Mouse (Mus musculus) natural killer cell, adult 2 months (primary cell): ENCODE results near the gene Cers1.
A peak's percentile ranks its signal among the peaks of the same experiment; 100 is the strongest.

Experiments
- DNase-seq, 2 experiments: peaks; one replicate each; pipeline ENCODE4 v3.0.0; 2022; ENCODE audit warnings: low spot score in 2 of 2

The Cers1 gene

DNA sequence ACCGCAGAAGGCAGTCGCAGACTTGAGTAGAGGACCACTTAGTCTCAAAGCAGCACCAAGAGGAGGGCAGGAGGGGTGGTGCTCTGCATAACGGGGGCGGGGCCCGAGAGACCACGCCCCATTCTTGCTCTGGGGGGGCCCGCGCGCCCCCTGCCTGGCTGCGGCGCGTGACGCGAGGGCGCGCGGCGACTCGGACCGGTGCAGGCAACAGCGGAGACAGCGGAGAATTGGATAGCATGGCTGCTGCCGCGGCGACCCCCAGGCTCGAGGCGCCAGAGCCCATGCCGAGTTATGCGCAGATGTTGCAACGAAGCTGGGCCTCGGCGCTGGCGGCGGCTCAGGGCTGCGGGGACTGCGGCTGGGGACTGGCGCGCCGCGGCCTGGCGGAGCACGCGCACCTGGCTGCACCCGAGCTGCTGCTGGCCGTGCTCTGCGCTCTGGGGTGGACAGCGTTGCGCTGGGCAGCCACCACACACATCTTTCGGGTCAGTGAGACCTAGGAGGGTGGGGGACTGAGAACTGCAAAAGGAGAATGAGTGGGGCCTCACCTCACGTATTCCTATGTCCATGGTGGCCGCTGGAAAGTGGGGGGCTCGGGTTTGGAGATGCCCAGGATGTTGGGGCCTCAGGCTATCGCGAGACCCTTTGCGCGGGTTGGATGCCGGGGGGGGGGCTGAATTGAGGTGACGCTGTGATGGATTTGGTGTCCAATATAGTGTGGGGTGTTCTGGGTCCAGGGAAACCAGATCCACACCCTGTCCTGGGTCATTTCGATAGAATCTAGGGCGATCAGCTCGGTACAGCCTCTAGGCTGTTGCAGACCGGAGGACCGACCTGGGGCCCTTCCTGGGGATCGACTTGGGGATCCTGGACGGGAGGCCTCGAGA lies at the start of gene Cers1:
Gene Cers1 (plus strand): TSS at position 152 of the 887 bp plus-strand sequence.
- no peak for DNase-seq

DNA sequence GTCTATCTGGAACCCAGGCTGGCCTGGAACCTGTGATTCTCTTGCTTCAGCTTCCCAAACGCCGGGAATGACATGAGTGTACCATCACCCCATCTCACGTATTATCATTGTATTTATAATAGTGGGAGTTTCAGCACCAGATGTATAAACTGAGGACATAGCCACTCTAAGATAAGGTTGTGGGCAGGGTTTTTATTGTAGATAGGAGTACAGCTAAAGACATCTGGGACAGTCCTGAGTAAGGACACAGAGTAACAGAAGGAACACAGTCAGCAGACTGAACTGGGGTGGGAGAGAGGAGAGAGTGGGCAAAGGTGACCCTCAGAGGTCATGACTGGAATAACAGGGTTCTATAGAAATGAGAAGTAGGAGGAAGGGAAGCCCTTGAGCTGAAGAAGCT lies 47.9 kb upstream of the Cers1 start:
- no peak for DNase-seq

DNA sequence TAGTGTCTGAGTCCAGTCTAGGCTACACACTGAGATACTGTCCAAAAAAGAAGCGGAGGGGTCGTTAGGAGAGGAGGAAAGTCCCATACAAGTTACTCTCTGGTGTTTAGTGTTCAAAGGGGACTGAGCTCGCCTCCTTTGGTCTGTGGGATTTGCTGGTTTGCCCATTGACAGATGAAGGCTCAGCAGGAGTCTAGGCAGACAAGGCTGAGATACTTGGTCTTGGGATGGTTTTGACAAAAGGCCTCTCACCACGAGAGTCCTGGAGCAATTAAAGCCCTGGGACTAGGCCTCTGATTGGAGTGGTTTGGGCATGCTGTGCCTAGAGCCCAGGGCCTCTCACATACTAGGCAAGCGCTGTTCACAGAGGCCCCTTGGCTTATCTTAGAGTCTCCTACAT lies 47.3 kb upstream of the Cers1 start:
- no peak for DNase-seq

DNA sequence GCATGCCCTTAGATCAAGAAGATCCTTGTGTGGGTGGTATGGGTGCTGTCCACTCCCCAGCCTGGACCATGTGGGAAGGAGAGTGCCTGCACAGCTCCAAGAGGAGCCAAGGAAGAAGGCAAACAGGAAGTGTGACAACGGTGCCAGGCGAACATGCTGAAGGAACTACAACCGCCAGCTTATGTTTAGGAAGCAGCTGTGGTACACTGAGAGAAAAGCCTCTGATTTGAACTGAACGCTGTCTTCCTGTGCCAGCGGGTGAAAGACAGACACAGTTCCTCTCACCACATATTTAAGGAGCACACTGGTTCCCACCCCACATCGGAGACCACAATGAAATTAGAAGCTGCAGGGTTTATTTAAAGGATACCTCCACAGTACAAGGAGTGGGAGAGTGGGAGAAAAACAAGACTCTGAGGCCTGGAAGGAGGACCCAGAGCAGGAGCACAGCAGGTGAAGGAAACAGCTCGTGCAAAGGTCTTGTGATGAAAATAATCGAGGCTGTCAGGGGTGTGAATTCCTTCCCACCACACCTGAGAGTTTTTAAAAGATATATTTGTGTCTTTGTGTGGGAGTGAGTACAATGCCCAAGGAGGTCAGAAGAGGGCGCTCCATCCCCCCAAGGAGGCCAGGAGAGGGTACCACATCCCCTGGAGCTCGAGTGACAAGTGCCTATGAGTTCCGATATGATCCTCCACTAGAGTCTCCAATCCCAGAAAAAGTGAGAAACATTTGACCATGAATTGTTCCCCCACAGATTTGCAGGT lies 46.6 kb upstream of the Cers1 start:
- DNase-seq, result no peak

DNA sequence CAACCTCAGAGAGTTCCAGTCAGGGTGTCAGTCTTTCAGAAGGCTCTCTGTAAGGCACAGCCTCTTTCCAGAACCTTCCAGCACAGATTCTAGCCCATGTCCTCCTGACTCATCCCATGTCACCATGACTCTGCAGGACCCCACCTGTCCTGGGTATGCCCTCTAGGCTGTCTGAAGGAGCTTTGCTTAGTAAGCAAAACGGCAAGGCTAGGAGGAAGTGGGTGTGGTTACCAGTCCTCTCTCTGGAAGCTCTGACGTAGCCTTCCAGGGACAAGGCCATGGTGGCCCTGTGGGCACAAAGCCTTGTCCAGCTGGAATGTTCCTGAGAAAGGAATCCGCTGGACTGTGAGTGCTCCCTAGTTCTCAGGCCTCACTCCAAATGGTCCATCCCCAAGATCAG lies 42.6 kb upstream of the Cers1 start:
- no peak for DNase-seq

DNA sequence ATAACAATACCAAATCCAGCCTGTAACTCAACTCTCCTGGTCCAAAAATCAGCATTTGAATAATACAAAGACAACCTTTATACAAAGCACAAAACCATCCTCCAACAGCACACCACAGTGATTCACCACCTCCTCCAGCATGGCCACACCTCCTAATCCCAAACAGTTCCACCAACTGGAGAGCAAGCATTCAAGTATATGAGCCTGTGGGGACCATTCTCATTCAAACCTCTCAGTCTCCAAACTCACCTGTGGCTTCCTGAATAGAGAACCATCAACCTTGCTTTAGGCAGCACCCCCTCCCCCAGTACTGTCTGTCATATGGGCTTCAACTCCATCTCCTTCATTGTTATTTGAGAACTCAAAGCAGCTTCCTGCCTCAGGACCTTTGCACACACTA lies 41.2 kb upstream of the Cers1 start:
- no peak for DNase-seq

DNA sequence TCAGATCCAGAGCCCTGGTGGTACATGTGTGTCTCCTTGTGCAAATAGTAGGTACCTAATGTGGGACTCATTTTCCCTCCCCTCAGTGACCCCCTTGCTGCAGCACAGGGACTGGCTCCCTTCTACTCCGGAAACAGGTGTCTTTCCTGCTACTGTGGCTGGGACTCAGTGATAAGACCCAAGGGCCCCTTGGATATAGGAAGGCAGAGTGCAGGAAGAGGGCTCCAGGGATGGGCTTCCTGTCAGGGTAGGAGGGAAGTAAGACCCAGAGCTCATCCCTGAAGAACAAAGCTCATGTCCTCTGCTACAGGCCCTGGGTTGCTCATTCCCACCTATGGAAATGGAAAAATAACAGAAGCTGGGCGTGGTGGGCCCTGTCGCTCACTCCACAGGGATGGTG lies 39.1 kb upstream of the Cers1 start:
- no peak for DNase-seq

DNA sequence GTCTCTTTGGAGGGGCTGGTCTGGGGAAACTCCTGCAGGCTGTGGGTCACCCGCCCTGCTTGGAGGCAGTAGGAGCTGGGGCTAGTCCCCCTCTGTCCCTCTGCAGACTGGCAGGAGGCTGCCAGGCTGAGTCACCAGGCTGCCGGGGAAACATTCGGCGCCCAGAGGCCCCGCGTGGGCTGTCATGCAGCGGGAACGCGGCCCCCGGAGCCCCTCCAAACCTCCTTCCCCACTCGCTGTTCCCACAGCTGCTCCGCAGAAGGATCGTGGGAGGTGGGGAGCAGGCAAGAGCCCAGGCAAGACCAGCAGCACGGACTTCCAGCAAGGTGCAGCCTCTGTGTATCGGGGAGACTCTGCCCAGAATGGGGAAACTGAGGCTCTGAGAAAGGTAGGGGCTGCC lies 37.4 kb upstream of the Cers1 start:
- DNase-seq, result no peak

DNA sequence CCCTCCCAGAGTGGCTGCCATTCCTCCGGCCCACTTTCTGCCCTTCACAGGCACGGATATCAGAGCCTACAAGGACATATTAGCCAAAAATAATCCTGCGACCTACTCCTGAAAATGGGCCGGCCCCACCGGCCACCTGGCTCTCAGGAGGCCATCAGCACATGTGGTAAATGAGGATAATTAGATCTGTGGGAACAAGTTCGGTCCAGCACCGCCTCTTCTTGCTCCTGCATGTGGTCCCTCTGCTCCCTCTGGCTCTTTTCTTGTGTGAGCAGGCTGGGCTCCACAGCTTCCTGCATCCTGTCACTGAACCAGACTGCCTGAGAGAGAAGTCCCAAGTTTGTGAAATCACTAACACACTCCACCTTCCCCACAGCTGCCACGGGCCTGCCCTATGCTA lies 36.3 kb upstream of the Cers1 start:
- no peak for DNase-seq

DNA sequence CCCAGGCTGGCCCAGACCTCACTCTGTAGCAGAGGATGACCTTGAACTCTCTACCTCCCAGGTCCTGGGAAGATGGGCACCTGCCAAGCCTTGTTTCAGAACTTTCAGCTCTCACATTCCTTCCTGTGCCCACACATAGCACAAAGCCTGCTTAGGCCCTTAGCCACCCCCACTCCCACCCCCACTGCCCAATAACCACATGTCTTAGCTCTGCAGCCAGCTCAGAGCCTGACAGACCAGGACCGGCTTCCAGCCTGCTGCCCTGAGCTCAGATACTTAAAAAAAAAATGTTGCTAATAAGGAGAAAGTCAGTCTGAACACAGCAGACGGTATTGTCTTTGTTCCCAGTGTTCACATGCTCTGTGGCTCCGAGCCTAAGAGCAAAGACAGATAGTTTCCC lies 34.6 kb upstream of the Cers1 start:
- no peak for DNase-seq

DNA sequence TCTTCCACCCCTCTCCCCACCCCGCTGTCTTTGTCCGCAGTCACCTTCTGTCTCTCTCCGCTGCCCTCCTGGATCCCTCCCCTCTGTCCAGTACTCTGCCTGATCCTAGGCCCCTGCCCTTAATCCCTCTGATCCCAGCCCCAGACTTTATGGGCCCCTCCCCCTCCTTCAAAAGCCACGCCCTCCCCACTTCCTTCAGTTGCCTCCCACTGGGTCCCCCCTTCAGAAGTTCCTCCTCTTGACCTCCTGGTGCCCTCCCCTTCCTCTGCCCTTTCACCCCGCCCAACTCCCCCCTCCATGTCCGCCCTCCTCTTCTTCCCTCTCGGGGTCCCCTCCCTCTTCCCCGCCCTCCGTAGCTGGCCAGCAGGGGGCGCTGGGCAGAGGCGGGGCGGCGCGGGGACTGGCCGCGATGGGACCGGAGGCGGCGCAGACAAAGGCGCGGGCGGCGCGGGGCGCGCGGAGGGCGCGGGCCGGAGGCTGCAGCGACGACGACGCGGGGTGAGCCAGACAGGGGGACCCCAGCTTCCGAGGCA lies 32.9 kb upstream of the Cers1 start, which contains the start of gene Homer3:
Gene Homer3 (plus strand): TSS at position 225 of the 533 bp plus-strand sequence.
- DNase-seq, result peak; percentile 71 to 87

DNA sequence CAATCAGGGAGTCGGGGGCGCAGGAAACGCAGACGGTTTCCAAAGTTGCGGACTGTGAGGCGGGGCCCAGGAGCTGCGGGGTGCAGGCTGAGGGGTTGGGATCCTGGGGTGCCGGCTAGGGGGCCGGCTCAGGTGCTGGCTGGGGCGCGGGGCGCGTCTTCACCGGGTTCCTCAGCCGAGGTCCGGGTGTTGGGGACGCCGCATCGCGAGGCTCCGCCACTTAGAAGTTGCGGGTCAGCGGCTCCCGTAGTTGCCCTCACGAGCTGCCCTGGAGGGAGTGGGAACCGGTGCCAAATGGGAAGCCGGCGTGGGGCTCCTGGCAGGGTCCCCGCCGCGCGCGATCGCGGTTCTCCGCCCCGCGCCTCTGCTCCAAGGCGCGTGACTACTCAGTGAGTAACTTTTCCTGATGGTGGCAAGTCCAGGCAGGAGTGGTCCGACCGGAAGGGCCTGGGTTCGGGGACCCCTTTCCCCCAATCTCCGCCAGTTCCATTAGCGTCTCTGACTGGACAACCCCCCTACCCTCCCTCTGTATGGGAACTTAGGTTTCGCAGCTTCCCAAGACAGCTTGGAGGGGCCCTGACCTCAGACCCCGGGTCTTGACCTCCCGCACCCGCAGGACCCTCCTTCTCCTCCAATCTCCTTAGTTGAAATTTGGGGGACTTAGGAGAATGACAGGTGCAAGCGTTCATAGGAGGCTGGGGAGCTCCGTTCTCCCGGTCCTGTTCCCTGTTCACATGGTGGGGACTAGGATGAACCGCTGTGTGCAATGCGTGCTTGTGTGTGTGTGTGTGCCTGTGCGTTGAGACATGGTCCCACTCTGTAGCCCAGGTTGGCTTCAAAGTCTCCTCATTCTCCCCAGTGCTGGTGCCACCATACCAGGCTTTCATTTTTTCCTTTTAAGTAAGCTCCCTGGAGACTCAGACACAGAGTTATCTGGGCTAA lies 32.2 kb upstream of the Cers1 start:
- no peak for DNase-seq

DNA sequence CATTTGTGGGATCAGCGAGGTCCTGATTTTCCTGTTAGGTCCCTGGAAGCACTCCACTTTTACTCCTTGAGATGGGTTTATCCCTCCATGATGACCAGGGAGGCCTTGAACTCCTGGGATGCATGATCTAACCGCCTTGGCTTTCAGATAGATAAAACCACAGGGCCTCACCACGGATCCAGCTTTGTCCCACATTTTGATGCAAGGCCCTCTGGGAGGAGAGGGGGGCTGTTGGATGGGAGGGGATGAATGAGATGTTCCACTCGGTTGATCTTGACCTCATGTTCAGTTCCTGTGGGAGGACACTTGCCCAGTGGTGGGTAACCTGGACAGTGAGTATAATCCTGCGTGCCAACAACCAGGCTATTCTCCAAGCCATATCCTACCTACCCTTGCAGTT lies 31.2 kb upstream of the Cers1 start:
- DNase-seq, result no peak

DNA sequence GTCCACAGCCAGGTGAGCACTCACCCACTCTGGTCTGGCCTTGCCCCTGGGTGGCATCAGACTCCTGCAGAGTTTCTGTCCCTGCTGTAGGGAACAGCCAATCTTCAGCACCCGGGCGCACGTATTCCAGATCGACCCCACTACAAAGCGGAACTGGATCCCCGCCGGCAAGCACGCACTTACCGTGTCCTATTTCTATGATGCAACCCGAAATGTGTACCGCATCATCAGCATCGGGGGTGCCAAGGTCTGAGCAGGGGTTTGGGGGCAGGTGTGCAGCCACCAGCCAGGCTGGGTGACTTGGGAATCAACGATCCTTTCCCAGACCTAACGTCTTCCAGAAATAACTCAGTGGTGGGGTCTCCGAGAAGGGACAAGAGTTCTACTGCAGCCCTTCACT lies 30.3 kb upstream of the Cers1 start:
- DNase-seq, result no peak

DNA sequence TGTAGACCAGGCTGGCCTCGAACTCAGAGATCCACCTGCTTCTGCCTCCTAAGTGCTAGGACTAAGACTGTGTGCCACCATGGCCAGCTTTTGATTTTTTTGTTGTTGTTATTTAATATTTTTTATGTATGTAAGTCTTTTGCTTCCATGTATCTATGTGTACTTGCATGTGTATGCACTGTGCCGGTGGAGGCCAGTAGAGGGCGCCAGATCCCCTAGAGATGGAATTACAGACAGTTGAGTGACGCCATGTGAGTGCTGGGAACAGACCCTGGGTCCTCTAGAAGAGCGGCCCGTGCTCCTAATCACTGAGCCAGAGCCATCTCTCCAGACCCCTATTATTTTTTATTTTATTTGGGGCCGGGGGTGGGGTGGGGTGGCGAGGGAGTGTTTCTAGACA lies 28.8 kb upstream of the Cers1 start:
- peak in 1 of 2 experiments; percentile 35 for DNase-seq

DNA sequence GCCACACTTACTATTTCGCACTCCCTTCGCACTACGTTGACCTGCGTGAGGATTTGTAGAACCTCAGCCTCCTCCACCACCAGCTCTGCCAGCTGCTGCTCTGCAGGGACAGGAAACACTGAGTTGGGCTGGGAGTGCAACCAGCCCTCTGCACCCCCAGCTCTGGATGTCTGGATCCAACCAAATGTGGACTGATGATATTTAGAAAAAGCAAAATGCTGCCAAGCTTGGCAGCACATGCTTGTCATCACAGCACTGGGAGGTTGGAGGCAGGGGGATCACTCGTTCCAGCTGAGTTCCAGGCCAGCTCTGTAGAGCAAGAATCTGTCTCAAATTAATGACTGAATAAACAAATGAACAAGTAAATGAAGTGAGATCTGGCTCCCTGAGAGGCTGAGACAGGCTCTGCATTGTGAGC lies 21.6 kb upstream of the Cers1 start:
- no peak for DNase-seq

DNA sequence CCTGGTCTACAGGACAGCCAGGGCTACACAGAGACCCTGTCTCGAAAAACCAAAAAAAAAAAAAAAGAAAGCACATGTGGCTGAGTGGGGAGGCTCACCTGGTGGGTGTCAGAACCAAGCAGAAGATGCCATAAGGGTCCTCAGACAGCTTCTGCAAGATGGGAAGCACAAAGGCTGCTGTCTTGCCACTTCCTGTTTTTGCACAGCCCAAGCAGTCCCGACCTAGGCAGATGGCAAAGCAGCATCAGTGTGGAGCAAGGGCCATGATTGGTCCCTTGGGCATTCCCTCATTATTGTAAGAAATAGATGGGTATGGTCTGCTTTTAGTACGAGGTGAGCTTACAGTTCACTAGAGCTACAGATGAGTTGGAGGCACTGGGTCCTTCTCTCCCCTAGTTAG lies 14.7 kb upstream of the Cers1 start:
- DNase-seq, result no peak

DNA sequence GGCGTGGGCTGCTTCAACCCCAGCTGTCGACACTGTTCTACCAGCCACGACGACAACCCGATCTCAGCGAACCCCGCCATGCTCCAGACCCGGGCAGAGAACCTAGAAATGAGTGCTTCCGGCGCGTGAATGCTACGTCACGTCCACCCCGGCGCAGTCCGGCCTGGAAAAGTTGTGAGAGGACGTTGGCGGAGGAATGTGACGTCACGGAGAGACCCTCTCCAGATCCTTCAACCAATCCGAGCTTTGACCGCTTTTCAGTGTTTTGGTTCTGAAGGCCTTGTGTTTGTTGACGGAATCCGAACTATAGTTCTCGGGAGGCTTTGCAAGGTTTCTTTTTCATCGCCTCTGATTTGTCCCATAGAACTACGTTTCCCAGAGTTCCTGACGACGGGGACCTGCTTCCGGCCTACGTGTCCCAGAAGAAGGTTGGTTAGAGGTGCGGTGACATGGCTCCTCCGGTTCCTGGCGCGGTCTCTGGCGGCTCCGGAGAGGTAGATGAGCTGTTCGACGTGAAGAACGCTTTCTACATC lies 13.2 kb upstream of the Cers1 start, which contains the start of the genes Ddx49 and Cope:
Gene Ddx49 (minus strand): TSS at position 132 of the 533 bp plus-strand sequence.
Gene Cope (plus strand): TSS at position 161 of the 533 bp plus-strand sequence.
- DNase-seq, result peak; percentile 89 to 91

DNA sequence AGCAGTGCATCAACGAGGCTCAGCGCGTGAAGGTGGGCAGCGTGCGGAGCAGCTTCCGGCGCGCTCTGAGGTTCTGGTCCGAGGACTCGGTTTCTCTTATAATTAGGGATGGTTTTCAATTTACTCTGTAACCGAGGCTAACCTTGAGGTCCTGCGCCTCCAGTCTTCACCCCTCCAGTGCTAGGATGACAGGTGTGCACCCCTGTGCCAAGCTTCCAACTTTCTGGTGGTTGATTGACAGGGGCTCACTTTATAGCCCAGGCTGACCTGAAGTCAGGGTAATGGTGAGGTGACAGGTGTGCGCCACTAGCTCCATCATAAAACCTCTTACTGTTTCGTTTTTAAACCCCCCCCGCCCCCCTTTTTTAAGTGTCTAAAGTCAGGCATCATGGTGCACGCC lies 12.7 kb upstream of the Cers1 start:
- no peak for DNase-seq

DNA sequence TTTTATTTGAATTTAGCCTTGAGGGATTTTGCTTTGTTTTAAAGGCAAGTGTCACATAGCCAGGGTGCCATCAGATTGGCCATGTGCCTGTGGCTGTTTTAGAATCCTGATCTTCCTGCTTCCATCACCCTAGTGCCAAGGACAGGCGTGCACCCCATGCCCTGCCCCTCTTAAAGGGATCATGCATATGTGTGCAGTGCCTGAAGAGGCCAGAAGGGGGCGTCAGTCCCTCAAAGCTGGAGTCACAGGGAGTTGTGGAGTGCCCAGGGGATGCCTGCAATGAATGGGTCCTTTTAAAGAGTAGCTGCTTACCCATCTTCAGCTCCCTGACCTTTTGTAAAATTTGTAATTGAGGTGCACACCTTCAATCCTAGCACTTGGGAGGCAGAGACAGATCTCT lies 6.3 kb upstream of the Cers1 start:
- DNase-seq, result peak; percentile 43 to 48

DNA sequence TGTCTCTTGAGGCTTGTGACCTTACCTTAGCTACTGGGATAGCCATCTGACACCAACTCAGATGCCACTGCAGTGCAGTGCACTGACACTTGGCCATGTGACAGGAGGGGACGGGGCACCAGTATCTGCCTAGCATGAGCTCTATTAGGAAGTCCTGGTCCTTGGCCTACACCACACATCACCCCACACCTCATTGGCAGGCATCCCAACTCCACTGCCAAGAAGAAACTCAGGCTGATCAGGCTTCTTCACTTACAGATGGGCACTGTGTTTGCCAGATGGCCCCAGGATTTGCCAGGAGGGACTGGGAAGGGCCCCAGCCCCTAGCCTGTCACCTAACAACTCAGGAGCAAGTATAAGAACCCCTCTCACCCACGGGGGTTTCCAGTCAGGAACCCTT lies 2.2 kb upstream of the Cers1 start:
- DNase-seq, result no peak
